Mouse (Mus musculus): ENCODE measurements at regions not wholly inside any gene's neighbourhood (a gene's known extent, or its start where the extent isn't known, plus 50 kb on each side); places are given as distances from the start of the nearest gene placed in this dataset.

DNA sequence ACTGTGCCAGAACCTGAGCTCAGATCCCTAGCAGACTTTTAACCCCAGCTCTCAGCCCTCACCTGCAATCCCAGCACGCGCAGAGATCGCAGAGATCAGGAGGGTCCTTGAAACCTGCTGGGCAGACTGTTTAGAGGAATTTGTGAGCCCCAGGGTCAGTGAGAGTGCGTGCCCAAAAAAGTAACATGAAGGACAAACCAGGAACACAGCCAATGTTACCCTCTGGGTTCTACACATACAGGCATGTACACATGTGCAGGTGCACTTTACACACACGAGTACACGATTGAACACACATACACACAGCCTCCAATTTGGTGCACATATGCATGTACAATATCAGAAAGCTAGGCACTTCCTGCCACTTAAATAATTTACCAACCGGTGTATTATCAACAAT is 183.9 kb upstream of the Arg1 start:
- TF ChIP-seq CTCF (IDR thresholded peaks at IDR 0.05; ENCODE audit: low read depth, low read length) (no peak), POLR2A (IDR thresholded peaks at IDR 0.05; ENCODE audit: insufficient read depth, low read length) (no peak)
